Mouse (Mus musculus) adrenal gland, postnatal 10 days (tissue): ENCODE data around the gene Gm49358. TPM values are rescaled to one million over a fixed set of nuclear protein-coding genes. Genes with fewer than 3 reads are reported as not detected.

Source experiments
- DNase-seq: peaks from one replicate; pipeline ENCODE4 v3.0.0; 2021; ENCODE audit warnings: mixed read lengths
- long read RNA-seq, 2 experiments: library from polyadenylated mRNA; stranded (forward); transcript quantifications; one replicate each; pipeline ENCODE4 v2.0.0; 2021
- total RNA-seq, 2 experiments: library from RNA; stranded (reverse); gene quantifications; 2 replicates each; pipeline ENCODE4 v1.2.3; 2021

Gene Gm49358
- total RNA-seq: 1 to 10 TPM; 7.5 to 7.8 TPM
- long read RNA-seq, experiment 1: 0 reads
- long read RNA-seq, experiment 2: 0 reads

GRCm38 (mm10) chr10:86763672-86764071 is at the start of gene Gm49358:
TSS of gene Gm49358 (plus strand) at chr10:86763972.
- no peak for DNase-seq

- DNase-seq: peak; percentile 41
These were observed 36.2 kb upstream of the Gm49358 start for GRCm38 (mm10) chr10:86727548-86727980.

GRCm38 (mm10) chr10:86728176-86728575 is 35.6 kb upstream of the Gm49358 start:
- DNase-seq: peak; percentile 33

- DNase-seq: peak; percentile 90
These were observed 32.8 kb upstream of the Gm49358 start for GRCm38 (mm10) chr10:86730823-86731499.

- no peak for DNase-seq
These were observed 32.3 kb upstream of the Gm49358 start for GRCm38 (mm10) chr10:86731500-86731863.

GRCm38 (mm10) chr10:86735036-86735435 is 28.7 kb upstream of the Gm49358 start:
- no peak for DNase-seq

- no peak for DNase-seq
These were observed 20.9 kb upstream of the Gm49358 start for GRCm38 (mm10) chr10:86742918-86743317.

- DNase-seq: no peak
These were observed 19.5 kb upstream of the Gm49358 start for GRCm38 (mm10) chr10:86744306-86744705.

- no peak for DNase-seq
These were observed 7.8 kb upstream of the Gm49358 start for GRCm38 (mm10) chr10:86755816-86756502.

GRCm38 (mm10) chr10:86757724-86758123 is 6.0 kb upstream of the Gm49358 start:
- DNase-seq: no peak

- DNase-seq: no peak
These were observed 5.6 kb upstream of the Gm49358 start for GRCm38 (mm10) chr10:86758211-86758610.

- no peak for DNase-seq
These were observed 2.5 kb upstream of the Gm49358 start for GRCm38 (mm10) chr10:86761236-86761635.

GRCm38 (mm10) chr10:86761722-86762383 is 1.9 kb upstream of the Gm49358 start:
- no peak for DNase-seq

- DNase-seq: no peak
These were observed 1.4 kb upstream of the Gm49358 start for GRCm38 (mm10) chr10:86762384-86762730.

GRCm38 (mm10) chr10:86765344-86765966 is 1.7 kb downstream of the Gm49358 start:
- no peak for DNase-seq

- no peak for DNase-seq
These were observed 5.4 kb downstream of the Gm49358 start for GRCm38 (mm10) chr10:86769216-86769615.

GRCm38 (mm10) chr10:86769797-86770196 is 6.0 kb downstream of the Gm49358 start:
- DNase-seq: peak; percentile 29

GRCm38 (mm10) chr10:86771701-86772100 is 7.9 kb downstream of the Gm49358 start:
- no peak for DNase-seq

GRCm38 (mm10) chr10:86772231-86772631 is 8.5 kb downstream of the Gm49358 start:
- peak; percentile 34 for DNase-seq

- DNase-seq: no peak
These were observed 9.6 kb downstream of the Gm49358 start for GRCm38 (mm10) chr10:86773360-86773759.

- no peak for DNase-seq
These were observed 12.5 kb downstream of the Gm49358 start for GRCm38 (mm10) chr10:86776281-86776680.

GRCm38 (mm10) chr10:86777614-86778319 is 14.0 kb downstream of the Gm49358 start:
- no peak for DNase-seq
